Mouse (Mus musculus) erythroblast, embryonic 14.5 days (primary cell): Measurements from ENCODE around the gene Itgb3.

Source experiments
- GATA1 ChIP-seq: IDR thresholded peaks from 2 replicates; pipeline ENCODE4 v1.6.1; 2012; ENCODE audit warnings: low read length, inconsistent platforms, mixed read lengths
- TAL1 ChIP-seq: IDR thresholded peaks from 3 replicates; pipeline ENCODE4 v1.6.1; 2012; ENCODE audit warnings: low read length, inconsistent platforms, mixed read lengths

GRCm38 (mm10) chr11:104609033-104609684 is 1.4 kb downstream of the Itgb3 start:
- TF ChIP-seq TAL1 (no peak), GATA1 (no peak)
